ENCODE assay signal across 8 mouse cellular contexts in the genomic region with DNA sequence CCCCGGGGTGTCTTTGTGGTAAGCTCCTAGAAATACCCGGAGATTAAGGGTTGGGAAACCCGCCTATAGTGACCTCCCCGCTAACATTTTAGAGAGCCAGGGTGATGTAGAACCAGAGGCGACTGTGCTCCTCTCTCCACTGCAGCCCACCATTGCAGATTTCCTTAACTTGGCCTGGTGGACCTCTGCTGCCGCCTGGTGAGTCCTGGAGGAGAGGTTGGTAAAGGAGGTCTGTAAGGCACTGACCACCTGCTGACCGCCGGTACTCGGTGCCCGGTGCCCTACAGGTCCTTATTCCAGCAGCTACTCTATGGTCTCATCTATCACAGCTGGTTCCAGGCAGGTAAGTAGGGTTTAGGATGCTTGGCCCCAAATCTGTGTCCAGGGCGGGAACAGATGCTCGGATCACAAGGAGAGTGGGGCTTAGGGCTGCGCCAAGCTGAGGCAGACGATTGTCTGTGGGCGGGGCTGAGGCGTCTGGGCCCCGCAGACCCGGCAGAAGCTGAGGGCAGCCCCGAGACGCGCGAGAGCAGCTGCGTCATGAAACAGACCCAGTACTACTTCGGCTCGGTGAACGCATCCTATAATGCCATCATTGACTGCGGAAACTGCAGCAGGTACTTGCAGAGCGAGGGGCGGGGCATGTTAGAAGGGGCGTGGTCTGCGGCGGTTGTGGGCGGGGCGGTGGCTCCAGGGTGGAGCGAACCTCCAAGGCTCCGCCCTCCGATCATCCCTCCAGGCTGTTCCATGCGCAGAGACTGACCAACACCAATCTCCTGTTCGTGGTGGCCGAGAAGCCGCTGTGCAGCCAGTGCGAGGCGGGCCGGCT. TPM values are rescaled to one million over a fixed set of nuclear protein-coding genes. Genes with fewer than 3 reads are reported as not detected.
DNase-seq lines count a peak whose midpoint lies in the region; ATAC-seq lines count a peak whose summit lies in the region.

No protein-coding gene starts in this region.

- peaks cover 24% of the 10 kb centered on the region for H3K27me3 ChIP-seq in hindbrain, embryonic 15.5 days
- H3K27me3 ChIP-seq in megakaryocyte, embryonic 14.5 days (replicated peaks), result peaks cover 77% of the 10 kb centered on the region

- intact Hi-C loops in left cerebral cortex, postnatal 10 days (cut with DNase I), result no loop called here

- H3K4me2 ChIP-seq in hindbrain, embryonic 15.5 days, result peak overlapping the region; percentile 55

- H3K36me3 ChIP-seq in hindbrain, embryonic 15.5 days, result peaks cover 8% of the 10 kb centered on the region; the same call in 1 of the 2 replicates
- no peaks in the 10 kb centered on the region for H3K36me3 ChIP-seq in megakaryocyte, embryonic 14.5 days (replicated peaks; ENCODE audit: low read length)

- peak; percentile 69 for ATAC-seq in hindbrain, embryonic 15.5 days (ENCODE audit: low FRiP score, low read depth)

- 7% methylated on average over 44 of the region's 44 CpGs for WGBS in hindbrain, embryonic 15.5 days

- H3K9me3 ChIP-seq in hindbrain, embryonic 15.5 days, result no peaks in the 10 kb centered on the region
- no peaks in the 10 kb centered on the region for H3K9me3 ChIP-seq in megakaryocyte, embryonic 14.5 days

- peak overlapping the region; percentile 28 for H3K4me3 ChIP-seq in hindbrain, embryonic 15.5 days
- peak overlapping the region; percentile 91 for H3K4me3 ChIP-seq in megakaryocyte, embryonic 14.5 days (replicated peaks)

- no peak overlapping the region for H3K9ac ChIP-seq in hindbrain, embryonic 15.5 days

- H3K27ac ChIP-seq in hindbrain, embryonic 15.5 days (replicated peaks), result no peak overlapping the region

- peaks cover 22% of the 10 kb centered on the region for H3K4me1 ChIP-seq in hindbrain, embryonic 15.5 days (replicated peaks)
- H3K4me1 ChIP-seq in megakaryocyte, embryonic 14.5 days, result peaks cover 40% of the 10 kb centered on the region

- peak; percentile 71 for DNase-seq in Muller cell, postnatal 12 days (ENCODE audit: inconsistent ontology term)
- peak; percentile 56 for DNase-seq in c-Kit-positive CD71-negative TER-119-negative erythroid progenitor cells, embryonic 14.5 days (ENCODE audit: low read depth)
- DNase-seq in frontal cortex, postnatal 10 days (ENCODE audit: low spot score in 2 of 2), result peak; percentile 72 to 77
- DNase-seq in left cerebral cortex, postnatal 10 days (ENCODE audit: extremely low spot score in 1 of 2, low spot score in 2 of 2), result peak; percentile 76 to 84
- DNase-seq in retina, postnatal 7 days (ENCODE audit: low read depth, low spot score), result peak; percentile 75
- peak; percentile 94 for DNase-seq in thymus, postnatal 4 days

RNA-seq across cellular contexts. Expression of a gene that starts 7.3 kb away (rescaled TPM):
- 48.1 and 48.5 TPM in 2 replicates for polyA plus RNA-seq in hindbrain, embryonic 15.5 days (2015; fragmentation: Nextera tagmentation; extraction: Ambion mirVana)
- 10 to 100 TPM; 31.8 to 35.7 TPM for total RNA-seq in left cerebral cortex, postnatal 10 days (2021)
- 12.0 and 24.4 TPM in 2 replicates for polyA plus RNA-seq in megakaryocyte, embryonic 14.5 days (2012; ENCODE audit: insufficient read depth, low replicate concordance)

RNA-seq across cellular contexts. Expression of a gene that starts 15.6 kb away (rescaled TPM):
- 45.3 and 47.3 TPM in 2 replicates for polyA plus RNA-seq in hindbrain, embryonic 15.5 days (2015; fragmentation: Nextera tagmentation; extraction: Ambion mirVana)
- 10 to 100 TPM; 19.0 to 21.4 TPM for total RNA-seq in left cerebral cortex, postnatal 10 days (2021)
- polyA plus RNA-seq in megakaryocyte, embryonic 14.5 days (2012; ENCODE audit: insufficient read depth, low replicate concordance), result 4.2 and 18.5 TPM in 2 replicates

RNA-seq across cellular contexts. Expression of a gene that starts 15.6 kb away (rescaled TPM):
- 69.2 and 70.2 TPM in 2 replicates for polyA plus RNA-seq in hindbrain, embryonic 15.5 days (2015; fragmentation: Nextera tagmentation; extraction: Ambion mirVana)
- 10 to 100 TPM; 34.1 to 37.8 TPM for total RNA-seq in left cerebral cortex, postnatal 10 days (2021)
- 0.37 TPM in 1 of 2 replicates, not detected in the other for polyA plus RNA-seq in megakaryocyte, embryonic 14.5 days (2012; ENCODE audit: insufficient read depth, low replicate concordance)

RNA-seq across cellular contexts. Expression of a gene that starts 20.7 kb away (rescaled TPM):
- polyA plus RNA-seq in hindbrain, embryonic 15.5 days (2015; fragmentation: Nextera tagmentation; extraction: Ambion mirVana), result 3.4 and 4.3 TPM in 2 replicates
- total RNA-seq in left cerebral cortex, postnatal 10 days (2021), result 1 to 10 TPM; 1.8 to 2.9 TPM
- polyA plus RNA-seq in megakaryocyte, embryonic 14.5 days (2012; ENCODE audit: insufficient read depth, low replicate concordance), result 0.68 TPM in 1 of 2 replicates, not detected in the other

RNA-seq across cellular contexts. Expression of a gene that starts 24.9 kb away (rescaled TPM):
- 43.6 and 43.9 TPM in 2 replicates for polyA plus RNA-seq in hindbrain, embryonic 15.5 days (2015; fragmentation: Nextera tagmentation; extraction: Ambion mirVana)
- 10 to 100 TPM; 14.7 to 14.9 TPM for total RNA-seq in left cerebral cortex, postnatal 10 days (2021)
- polyA plus RNA-seq in megakaryocyte, embryonic 14.5 days (2012; ENCODE audit: insufficient read depth, low replicate concordance), result 10.3 and 12.6 TPM in 2 replicates

Comparison
In these comparisons a context has a peak if more than half of its experiments do, and no peak if none do; other contexts are left out.
1. RNA of a gene that starts 15.6 kb away (polyA plus RNA-seq): 69.2 to 70.2 TPM in hindbrain, embryonic 15.5 days; 0.37 TPM in megakaryocyte, embryonic 14.5 days; every median in the first group is over 10 times any median in the second.
2. Peak in every context shown above with its lines, with median percentiles within 50 percentile points of each other: DNase-seq.